Mouse (Mus musculus): ENCODE results near the gene Cpsf6. TPM values are rescaled to one million over a fixed set of nuclear protein-coding genes. Genes with fewer than 3 reads are reported as not detected.
"Not testable (repeated sequence)": the region's sequence is repeated elsewhere in the genome, so short reads cannot be mapped to it uniquely, and the experiment has no call there.

Cpsf6 gene
- polyA plus RNA-seq, 2 experiments = 119 to 144 TPM

DNA sequence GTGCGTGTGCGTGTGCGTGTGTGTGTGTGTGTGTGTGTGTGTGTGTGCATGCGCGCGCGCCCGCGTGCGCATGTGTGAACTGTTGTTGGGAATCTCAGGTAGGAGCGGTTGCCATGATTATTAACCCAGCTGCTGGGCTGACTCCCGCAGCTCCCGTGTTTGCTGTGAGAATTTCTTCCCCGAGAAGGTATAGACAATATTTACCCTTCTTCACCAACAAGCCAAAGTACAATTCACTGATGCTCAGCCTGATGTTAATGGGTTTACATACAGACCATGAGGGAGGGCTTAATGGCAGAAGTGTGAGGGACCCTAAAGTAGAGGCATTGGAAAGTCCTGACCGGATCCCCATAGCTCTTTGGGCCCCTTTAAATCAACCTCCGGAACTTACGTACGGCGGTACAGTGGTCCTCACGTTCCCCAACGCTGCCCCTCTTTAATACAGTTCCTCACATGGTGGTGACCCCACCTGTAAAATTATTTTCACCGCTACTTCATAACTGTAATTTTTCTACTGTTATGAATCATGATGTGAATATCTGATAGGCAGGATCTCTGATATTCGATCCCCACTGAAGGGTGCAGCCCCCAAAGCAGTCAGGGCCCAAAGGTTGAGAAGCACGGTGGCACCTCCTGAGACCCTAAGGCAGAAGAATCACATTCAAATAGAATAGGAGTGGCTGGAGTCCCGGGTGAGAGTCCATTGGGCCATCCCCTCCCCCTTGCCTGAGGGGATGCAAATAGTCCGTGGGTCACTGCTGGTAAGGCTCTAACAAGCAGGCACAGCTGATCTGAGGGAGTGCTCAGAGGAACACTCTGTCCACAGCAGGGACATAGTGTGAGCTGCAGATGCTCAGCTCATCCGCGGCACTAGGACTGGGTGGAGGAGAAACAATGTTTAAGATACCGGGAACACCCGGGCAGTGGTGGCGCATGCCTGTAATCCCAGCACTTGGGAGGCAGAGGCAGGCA, 10.4 kb upstream of the Cpsf6 start:
- Histone ChIP-seq H3K4me1 (ENCODE audit: control insufficient read depth, insufficient read depth, low read length) (no peaks in the 10 kb centered on the region; the same call in 1 of the 2 replicates), H3K9ac (ENCODE audit: low read depth, low read length, severe bottlenecking) (no peak overlapping the region), H3K9me3 (ENCODE audit: control insufficient read depth, low read length) (no peaks in the 10 kb centered on the region), H3K36me3 (ENCODE audit: control insufficient read depth, insufficient read depth, low read length) (no peaks in the 10 kb centered on the region), H3K4me2 (replicated peaks; ENCODE audit: low read depth, low read length, severe bottlenecking) (no peak overlapping the region), H3K4me3 (replicated peaks; ENCODE audit: low read length) (no peak overlapping the region), H3K27ac (replicated peaks; ENCODE audit: low read depth, low read length) (no peak overlapping the region), H3K27me3 (ENCODE audit: control insufficient read depth, insufficient read depth, low read length) (no peaks in the 10 kb centered on the region)
- DNase-seq (ENCODE audit: low spot score) = no peak
- 52% methylated on average over 25 of the region's 31 CpGs for WGBS
- no peak for ATAC-seq (ENCODE audit: low FRiP score, low read depth)
- TF ChIP-seq POLR2A (IDR thresholded peaks at IDR 0.05; ENCODE audit: borderline replicate concordance, extremely low read depth, insufficient read depth, insufficient read length) = no peak

DNA sequence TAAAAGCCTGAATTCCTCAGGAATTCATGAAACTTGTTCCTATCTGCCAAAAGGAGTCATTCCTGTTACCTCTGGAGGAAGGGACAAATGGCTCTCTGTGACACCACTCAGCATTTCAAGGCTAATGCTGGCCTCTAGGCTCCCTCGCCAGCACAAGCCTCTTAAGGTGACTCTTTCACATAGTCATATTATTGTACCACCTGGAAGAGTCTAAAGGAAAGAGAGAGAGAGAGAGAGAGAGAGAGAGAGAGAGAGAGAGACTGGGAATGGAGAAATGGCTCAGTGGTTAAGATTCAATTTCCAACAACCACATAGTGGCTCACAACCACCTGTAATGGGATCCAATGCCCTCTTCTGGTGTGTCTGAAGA, 9.5 kb upstream of the Cpsf6 start:
- Histone ChIP-seq H3K9me3 (ENCODE audit: control insufficient read depth, low read length) (no peaks in the 10 kb centered on the region), H3K27me3 (ENCODE audit: control insufficient read depth, insufficient read depth, low read length) (no peaks in the 10 kb centered on the region), H3K4me3 (replicated peaks; ENCODE audit: low read length) (no peak overlapping the region), H3K4me2 (replicated peaks; ENCODE audit: low read depth, low read length, severe bottlenecking) (no peak overlapping the region), H3K9ac (ENCODE audit: low read depth, low read length, severe bottlenecking) (no peak overlapping the region), H3K27ac (replicated peaks; ENCODE audit: low read depth, low read length) (no peak overlapping the region), H3K4me1 (ENCODE audit: control insufficient read depth, insufficient read depth, low read length) (no peaks in the 10 kb centered on the region; the same call in 1 of the 2 replicates), H3K36me3 (ENCODE audit: control insufficient read depth, insufficient read depth, low read length) (no peaks in the 10 kb centered on the region)
- ATAC-seq (ENCODE audit: low FRiP score, low read depth) (no peak), DNase-seq (ENCODE audit: low spot score) (no peak)
- no peak for TF ChIP-seq POLR2A (IDR thresholded peaks at IDR 0.05; ENCODE audit: borderline replicate concordance, extremely low read depth, insufficient read depth, insufficient read length)
- 76% methylated on average over 1 of the region's 1 CpGs for WGBS

DNA sequence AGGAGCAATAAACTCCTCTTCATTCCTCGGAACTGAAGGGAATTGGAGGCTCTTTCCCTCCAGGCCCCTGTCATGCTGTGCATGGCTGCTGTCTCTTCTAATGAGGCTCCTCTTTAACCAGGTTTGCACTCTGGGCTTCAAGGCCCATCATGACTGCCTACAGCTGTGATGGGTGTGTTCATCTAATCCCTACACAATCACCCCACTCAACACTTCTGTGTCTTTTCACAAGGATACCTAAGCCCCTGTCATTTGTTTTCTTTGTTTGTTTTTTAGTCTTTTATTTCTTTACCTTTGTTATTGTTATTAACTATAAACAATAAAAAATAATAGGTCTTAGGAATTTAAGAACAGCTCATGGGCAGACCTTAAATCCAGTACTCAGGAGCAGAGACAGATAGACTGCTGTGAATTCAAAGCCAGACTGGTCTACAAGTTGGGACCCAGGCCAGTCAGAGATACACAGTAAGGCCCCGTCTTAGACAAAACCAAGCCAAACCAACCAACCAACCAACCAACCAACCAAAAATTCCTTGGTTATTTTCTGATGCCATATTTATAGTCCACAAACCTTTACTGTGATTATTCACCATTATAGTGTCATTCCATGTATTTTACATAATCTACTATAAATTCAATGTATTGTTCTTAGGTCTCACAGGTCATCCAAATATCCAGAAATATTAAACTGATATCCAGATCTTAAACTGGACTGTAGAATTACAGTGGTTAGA, 9.0 kb upstream of the Cpsf6 start:
- no peaks in the 10 kb centered on the region for H3K36me3 ChIP-seq (ENCODE audit: control insufficient read depth, insufficient read depth, low read length)
- no peaks in the 10 kb centered on the region for H3K27me3 ChIP-seq (ENCODE audit: control insufficient read depth, insufficient read depth, low read length)
- H3K4me1 ChIP-seq (ENCODE audit: control insufficient read depth, insufficient read depth, low read length) = no peaks in the 10 kb centered on the region; the same call in 1 of the 2 replicates
- no peaks in the 10 kb centered on the region for H3K9me3 ChIP-seq (ENCODE audit: control insufficient read depth, low read length)
- ATAC-seq (ENCODE audit: low FRiP score, low read depth) (no peak), DNase-seq (ENCODE audit: low spot score) (no peak)
- no peak overlapping the region for H3K4me3 ChIP-seq (replicated peaks; ENCODE audit: low read length)
- no peak overlapping the region for H3K27ac ChIP-seq (replicated peaks; ENCODE audit: low read depth, low read length)
- 58% methylated on average over 2 of the region's 2 CpGs for WGBS
- TF ChIP-seq POLR2A (IDR thresholded peaks at IDR 0.05; ENCODE audit: borderline replicate concordance, extremely low read depth, insufficient read depth, insufficient read length) = no peak
- H3K4me2 ChIP-seq (replicated peaks; ENCODE audit: low read depth, low read length, severe bottlenecking) = no peak overlapping the region
- no peak overlapping the region for H3K9ac ChIP-seq (ENCODE audit: low read depth, low read length, severe bottlenecking)

DNA sequence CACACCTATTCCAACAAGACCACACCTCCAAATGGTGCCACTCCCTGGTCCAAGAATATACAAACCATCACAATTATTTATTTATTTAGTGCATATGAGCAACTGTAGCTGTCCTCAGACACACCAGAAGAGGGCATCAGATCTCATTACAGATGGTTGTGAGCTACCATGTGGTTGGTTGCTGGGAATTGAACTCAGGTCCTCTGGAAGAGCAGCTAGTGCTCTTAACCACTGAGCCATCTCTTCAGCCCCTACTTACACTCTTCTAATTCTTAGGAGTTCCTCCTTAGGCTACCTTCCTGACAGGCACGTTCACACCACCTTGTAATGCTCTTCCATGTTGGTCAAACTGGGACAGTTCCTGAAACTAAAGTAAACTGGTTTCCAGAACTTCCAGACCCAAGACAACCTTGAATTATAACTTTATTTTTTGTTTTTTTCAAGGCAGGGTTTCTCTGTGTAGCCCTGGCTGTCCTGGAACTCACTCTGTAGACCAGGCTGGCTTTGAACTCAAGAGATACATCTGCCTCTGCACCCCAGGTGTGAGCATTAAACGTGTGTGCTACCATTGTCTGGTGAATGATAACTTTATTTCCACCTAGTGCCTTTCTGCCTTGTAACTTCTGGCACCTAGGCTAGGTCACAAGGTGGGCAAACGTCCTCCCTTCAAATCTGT, 8.3 kb upstream of the Cpsf6 start:
- ATAC-seq (ENCODE audit: low FRiP score, low read depth); H3K9me3 ChIP-seq (ENCODE audit: control insufficient read depth, low read length): not testable (repeated sequence)
- 43% methylated on average over 3 of the region's 3 CpGs for WGBS

DNA sequence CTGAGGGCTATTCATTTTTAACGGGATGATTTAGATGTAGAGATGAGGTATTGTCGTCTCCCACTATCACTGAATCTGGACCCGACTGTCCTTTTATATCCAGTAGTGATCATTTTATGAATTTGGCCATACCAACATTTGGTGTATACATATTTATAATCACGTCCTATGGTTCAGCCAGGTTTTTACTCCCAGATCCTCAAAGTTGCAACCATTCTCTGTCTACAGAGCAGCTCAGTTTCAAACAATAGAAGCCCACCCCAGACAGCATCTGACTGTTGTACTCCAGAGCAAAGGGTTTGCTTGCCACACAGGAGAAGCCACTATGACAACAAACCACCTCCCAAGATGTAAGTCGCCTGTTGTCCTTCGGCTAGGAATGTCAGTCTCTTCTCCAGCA, 7.2 kb upstream of the Cpsf6 start:
- no peaks in the 10 kb centered on the region for H3K9me3 ChIP-seq (ENCODE audit: control insufficient read depth, low read length)
- no peaks in the 10 kb centered on the region for H3K4me1 ChIP-seq (ENCODE audit: control insufficient read depth, insufficient read depth, low read length)
- no peaks in the 10 kb centered on the region for H3K36me3 ChIP-seq (ENCODE audit: control insufficient read depth, insufficient read depth, low read length)
- WGBS = 89% methylated on average over 6 of the region's 6 CpGs
- H3K4me3 ChIP-seq (replicated peaks; ENCODE audit: low read length) = no peak overlapping the region
- no peak for ATAC-seq (ENCODE audit: low FRiP score, low read depth)
- H3K27ac ChIP-seq (replicated peaks; ENCODE audit: low read depth, low read length) = no peak overlapping the region
- no peak overlapping the region for H3K9ac ChIP-seq (ENCODE audit: low read depth, low read length, severe bottlenecking)
- H3K4me2 ChIP-seq (replicated peaks; ENCODE audit: low read depth, low read length, severe bottlenecking) = no peak overlapping the region
- DNase-seq (ENCODE audit: low spot score) = no peak
- no peak for TF ChIP-seq POLR2A (IDR thresholded peaks at IDR 0.05; ENCODE audit: borderline replicate concordance, extremely low read depth, insufficient read depth, insufficient read length)
- no peaks in the 10 kb centered on the region for H3K27me3 ChIP-seq (ENCODE audit: control insufficient read depth, insufficient read depth, low read length)

More for the DNA sequence above, 8.3 kb upstream of the Cpsf6 start:
- not testable (repeated sequence) for H3K4me3 ChIP-seq (replicated peaks; ENCODE audit: low read length); H3K4me2 ChIP-seq (replicated peaks; ENCODE audit: low read depth, low read length, severe bottlenecking); H3K27me3 ChIP-seq (ENCODE audit: control insufficient read depth, insufficient read depth, low read length); H3K27ac ChIP-seq (replicated peaks; ENCODE audit: low read depth, low read length); H3K36me3 ChIP-seq (ENCODE audit: control insufficient read depth, insufficient read depth, low read length); DNase-seq (ENCODE audit: low spot score); H3K4me1 ChIP-seq (ENCODE audit: control insufficient read depth, insufficient read depth, low read length); H3K9ac ChIP-seq (ENCODE audit: low read depth, low read length, severe bottlenecking)
